Mouse (Mus musculus): ENCODE data around the gene Rfc3.
"Not testable (repeated sequence)": the region's sequence is repeated elsewhere in the genome, so short reads cannot be mapped to it uniquely, and the experiment has no call there.

Gene Rfc3

DNA sequence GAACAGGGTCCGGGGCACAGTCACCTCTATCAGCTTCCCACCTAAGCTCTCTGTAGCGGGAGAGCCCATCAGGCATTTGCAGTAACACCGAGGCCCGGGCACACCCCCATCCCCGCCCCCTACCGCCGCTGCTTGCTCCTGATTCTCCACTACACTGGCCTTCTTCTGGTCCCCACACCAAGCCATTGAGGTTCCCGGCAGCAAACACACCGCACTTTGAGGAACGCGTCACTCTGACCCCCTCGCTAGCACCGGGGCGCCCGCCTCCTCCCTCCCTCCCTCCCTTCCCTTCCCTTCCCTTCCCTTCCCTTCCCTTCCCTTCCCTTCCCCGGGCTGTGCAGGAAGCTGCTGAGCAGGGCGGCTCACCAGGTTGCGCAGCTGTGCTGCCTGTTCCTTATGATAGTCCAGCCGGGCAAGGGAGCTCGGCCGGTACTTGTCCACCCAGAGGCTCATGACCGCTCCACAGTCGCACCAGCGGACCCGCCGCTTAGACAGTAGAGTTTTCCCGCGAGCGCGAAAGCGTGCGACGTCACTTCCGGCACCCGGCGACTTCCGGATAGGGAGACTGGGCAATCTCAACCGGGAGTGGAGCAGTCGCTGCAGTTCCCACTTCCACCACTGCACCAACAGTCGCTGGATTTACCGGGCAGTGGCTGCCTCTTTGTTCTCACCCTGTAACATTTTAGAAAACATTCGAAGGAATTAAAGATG, at the start of gene Rfc3:
Rfc3 (minus strand) TSS at position 543 of the 711 bp plus-strand sequence.
- DNase-seq: peak; percentile 97

DNA sequence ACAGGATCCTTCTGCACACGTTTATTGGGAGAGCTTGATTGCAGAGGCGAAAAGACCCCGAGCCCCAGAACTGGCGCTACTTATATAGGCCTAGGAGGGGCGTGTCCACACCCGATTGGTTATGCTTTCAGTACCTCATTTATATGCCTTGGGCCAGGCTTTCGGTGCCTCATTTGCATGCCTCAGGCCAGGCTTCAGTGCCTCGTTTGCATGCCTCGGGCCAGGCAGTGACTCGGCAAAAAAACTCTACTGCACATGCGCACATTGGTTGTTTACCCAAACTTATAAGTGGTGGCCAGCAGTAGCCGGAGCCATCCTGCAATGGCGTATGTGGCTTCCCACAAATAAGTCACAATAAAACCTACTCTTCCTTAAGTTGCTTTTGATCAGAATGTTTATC, 42.6 kb upstream of the Rfc3 start:
- DNase-seq: not testable (repeated sequence)

DNA sequence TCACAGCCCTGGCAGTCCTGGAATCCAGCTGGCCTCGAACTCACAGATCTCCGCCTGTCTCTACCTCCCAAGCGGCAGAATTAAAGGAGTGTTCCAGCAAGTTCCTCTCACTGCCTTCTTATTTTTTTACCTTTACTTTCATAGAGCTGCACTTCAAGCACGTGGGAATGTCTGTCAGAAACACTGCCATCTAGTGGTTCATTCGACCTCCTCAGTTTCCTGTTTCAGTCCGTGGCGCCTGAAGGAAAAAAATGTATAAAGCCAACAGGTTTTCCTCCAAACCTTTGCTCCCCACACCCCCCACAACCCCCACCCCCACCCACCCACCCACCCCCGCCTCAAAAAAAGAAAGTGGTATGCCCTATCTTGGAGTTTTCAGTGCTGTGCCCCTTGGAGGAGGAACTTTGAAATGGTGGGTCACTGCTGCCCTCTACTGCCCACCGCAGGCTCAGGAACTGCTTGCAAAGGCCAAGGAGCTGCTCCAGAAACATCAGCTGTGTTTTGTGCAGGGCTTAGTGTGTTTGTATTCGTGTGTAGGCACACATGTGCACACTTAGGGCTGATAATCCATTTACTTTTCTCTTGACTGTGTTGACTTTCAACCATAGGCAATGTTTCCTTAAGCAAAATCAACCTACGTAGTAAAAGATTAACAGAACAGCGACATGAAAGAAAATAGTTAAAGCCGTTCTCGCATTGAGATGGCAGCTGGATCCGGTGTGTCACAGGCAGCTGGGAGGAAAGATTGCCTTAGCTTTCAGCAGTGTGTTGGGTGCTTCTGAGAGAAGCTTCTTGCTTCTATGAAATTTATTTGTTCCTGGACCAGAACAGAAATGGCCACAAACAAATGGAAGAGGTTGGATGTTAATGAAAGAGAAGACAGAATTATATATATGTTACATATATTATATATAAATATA, 35.8 kb upstream of the Rfc3 start:
- peak; percentile 80 for DNase-seq

GRCm38 (mm10) chr5:151662207-151662606, 11.2 kb upstream of the Rfc3 start:
- no peak for DNase-seq

DNA sequence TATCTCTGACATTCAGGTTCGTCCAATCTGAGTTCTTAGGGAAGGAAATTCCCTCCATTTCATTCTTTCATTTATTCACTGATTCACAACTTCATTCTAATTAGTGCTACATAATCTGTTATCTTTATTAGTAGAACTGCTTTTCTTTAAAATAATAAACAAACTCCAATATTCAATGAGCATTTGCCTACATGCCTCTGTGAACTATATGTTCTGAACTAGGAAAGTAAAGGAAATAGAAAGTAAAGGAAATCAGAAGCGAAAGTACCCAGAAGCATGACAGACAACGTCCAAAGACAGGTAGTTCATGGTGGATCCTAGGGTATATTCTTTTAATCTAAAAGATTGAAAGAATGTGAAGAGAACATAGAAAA, 356 bp upstream of the Rfc3 start:
- DNase-seq: no peak

GRCm38 (mm10) chr5:151644845-151645244, 6.2 kb downstream of the Rfc3 start:
- DNase-seq: peak; percentile 42

- no peak for DNase-seq
Measured at GRCm38 (mm10) chr5:151642867-151643266, 8.2 kb downstream of the Rfc3 start.

DNA sequence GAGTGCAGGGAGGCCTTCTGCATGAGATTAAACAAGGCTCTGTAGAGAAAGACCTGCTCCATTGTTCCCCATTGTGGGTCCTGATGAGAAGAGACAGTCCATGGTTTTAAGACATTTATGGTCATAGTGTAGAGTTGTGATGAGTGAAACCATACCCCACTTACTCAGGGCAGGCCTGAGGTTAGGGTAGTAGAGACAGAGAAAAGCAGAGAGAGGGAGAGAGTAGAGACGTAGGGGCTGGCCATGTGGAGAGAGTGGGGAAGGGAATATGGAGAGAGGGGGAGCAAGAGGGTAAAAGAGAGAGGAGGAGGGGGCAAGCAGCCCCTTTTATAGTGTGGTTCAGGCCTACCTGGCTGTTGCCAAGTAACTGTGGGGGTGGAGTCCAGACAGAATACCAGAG, 8.9 kb downstream of the Rfc3 start:
- DNase-seq: no peak

- DNase-seq: no peak
Measured at GRCm38 (mm10) chr5:151605921-151606320, 45.1 kb downstream of the Rfc3 start, which contains the start of gene Vmn2r18. Gene Vmn2r18 (minus strand): TSS chr5:151606021.

DNA sequence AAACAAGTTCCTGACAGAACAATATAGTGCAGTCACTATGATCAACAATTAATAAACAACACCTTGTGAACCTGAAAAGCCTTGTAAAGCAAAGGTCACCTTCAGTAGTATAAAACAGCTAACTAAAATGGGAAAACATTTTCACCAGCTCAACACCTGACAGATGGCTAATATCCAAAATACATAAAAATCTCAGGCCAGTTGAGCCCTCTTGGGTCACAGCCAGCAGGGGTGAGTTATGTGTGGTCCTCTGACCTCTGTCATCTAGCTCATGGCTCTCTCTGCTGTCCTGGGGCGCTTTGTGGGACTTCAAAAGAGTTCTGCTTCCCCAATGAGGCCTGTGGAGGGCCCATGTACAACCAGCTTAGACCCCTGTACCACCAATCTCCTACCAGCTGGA, 49.3 kb downstream of the Rfc3 start:
- DNase-seq: no peak
